Mouse (Mus musculus) bone marrow macrophage, adult 2 months (primary cell): Measurements from ENCODE around the gene Macrod2.

Experiments used
- CTCF ChIP-seq: IDR thresholded peaks from 2 replicates; pipeline ENCODE4 v1.5.1; 2012; ENCODE audit warnings: low read depth, mild to moderate bottlenecking, low read length, moderate library complexity
- POLR2A ChIP-seq: IDR thresholded peaks from 2 replicates; pipeline ENCODE4 v1.6.1; 2012; ENCODE audit warnings: mild to moderate bottlenecking, low read depth, low read length, borderline replicate concordance

DNA sequence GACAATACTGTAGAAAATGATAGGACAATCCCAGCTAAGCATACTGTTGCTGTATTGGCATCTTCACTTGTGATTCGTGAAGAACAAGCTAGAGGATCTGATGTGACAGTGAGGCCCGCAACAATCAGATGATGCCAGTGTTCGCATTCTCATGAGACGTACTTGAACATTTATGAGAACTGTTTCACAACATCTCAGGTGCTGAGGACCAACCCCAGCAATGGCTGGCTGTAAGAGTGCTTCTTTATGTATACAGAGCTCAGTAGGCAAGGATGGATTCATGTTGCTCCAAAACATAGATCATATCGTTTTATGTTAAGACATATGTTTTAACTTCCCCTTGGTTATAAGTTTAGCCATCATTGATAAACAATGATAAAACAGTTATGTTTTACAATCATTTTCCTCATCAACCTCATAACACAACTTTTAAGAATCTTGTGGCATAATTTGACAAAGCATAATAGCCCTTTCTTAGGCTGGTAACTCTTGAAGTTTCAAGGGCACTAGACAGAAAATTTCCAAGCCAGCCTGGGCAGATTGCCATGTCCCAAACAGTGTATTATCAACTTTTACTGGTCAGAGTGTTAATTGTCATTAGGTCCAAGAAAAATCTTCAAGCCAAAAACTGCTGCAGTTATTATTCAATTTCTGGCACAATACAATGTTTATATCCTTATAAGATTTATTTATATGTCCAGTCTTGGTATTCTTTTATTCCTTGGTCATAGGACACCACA is 140.9 kb downstream of the Macrod2 start:
- no peak for TF ChIP-seq CTCF
- TF ChIP-seq POLR2A = no peak
